Mouse (Mus musculus): ENCODE measurements around the gene Slc25a20. TPM values are rescaled to one million over a fixed set of nuclear protein-coding genes. Genes with fewer than 3 reads are reported as not detected.

Gene Slc25a20
- polyA plus RNA-seq, 1 experiment from 2014 or later, result 57.1 TPM

- Histone ChIP-seq H3K36me3 (no peaks in the 10 kb centered on the region), H3K27me3 (replicated peaks) (no peaks in the 10 kb centered on the region), H3K9me3 (replicated peaks) (no peaks in the 10 kb centered on the region), H3K4me3 (no peak overlapping the region), H3K4me1 (replicated peaks) (peaks cover 33% of the 10 kb centered on the region), H3K9ac (0 out of 2 replicates have a peak overlapping the region, but pooled peaks have one; percentile 11), H3K4me2 (peak overlapping the region; percentile 18; the same call in 1 of the 2 replicates), H3K27ac (ENCODE audit: poor library complexity, severe bottlenecking) (peak overlapping the region; percentile 67; the same call in 1 of the 2 replicates)
- ATAC-seq (ENCODE audit: insufficient number of reproducible peaks, low FRiP score), result no peak
- WGBS, result 37% methylated on average over 12 of the region's 12 CpGs
These were observed 41.7 kb downstream of the Slc25a20 start for GRCm38 (mm10) chr9:108703373-108704110.

- peaks cover 33% of the 10 kb centered on the region for H3K4me1 ChIP-seq (replicated peaks)
- 0 out of 2 replicates have a peak overlapping the region, but pooled peaks have one; percentile 1 for H3K4me2 ChIP-seq
- H3K9me3 ChIP-seq (replicated peaks), result no peaks in the 10 kb centered on the region
- H3K9ac ChIP-seq, result 0 out of 2 replicates have a peak overlapping the region, but pooled peaks have one; percentile 15
- no peaks in the 10 kb centered on the region for H3K36me3 ChIP-seq
- ATAC-seq (ENCODE audit: insufficient number of reproducible peaks, low FRiP score), result no peak
- no peak overlapping the region for H3K4me3 ChIP-seq
- no peaks in the 10 kb centered on the region for H3K27me3 ChIP-seq (replicated peaks)
- H3K27ac ChIP-seq (ENCODE audit: poor library complexity, severe bottlenecking), result peak overlapping the region; percentile 57
- 47% methylated on average over 7 of the region's 7 CpGs for WGBS
These were observed 42.7 kb downstream of the Slc25a20 start for GRCm38 (mm10) chr9:108704591-108704990.

GRCm38 (mm10) chr9:108707212-108707611 lies 45.3 kb downstream of the Slc25a20 start:
- Histone ChIP-seq H3K4me1 (replicated peaks) (peaks cover 33% of the 10 kb centered on the region), H3K27me3 (replicated peaks) (no peaks in the 10 kb centered on the region), H3K4me2 (no peak overlapping the region), H3K9me3 (replicated peaks) (no peaks in the 10 kb centered on the region), H3K27ac (ENCODE audit: poor library complexity, severe bottlenecking) (no peak overlapping the region), H3K4me3 (no peak overlapping the region), H3K36me3 (no peaks in the 10 kb centered on the region), H3K9ac (no peak overlapping the region)
- no peak for ATAC-seq (ENCODE audit: insufficient number of reproducible peaks, low FRiP score)
- WGBS, result 78% methylated on average over 2 of the region's 2 CpGs

GRCm38 (mm10) chr9:108708833-108709232 lies 46.9 kb downstream of the Slc25a20 start:
- H3K36me3 ChIP-seq, result no peaks in the 10 kb centered on the region
- WGBS, result 81% methylated on average over 8 of the region's 8 CpGs
- H3K27me3 ChIP-seq (replicated peaks), result no peaks in the 10 kb centered on the region
- ATAC-seq (ENCODE audit: insufficient number of reproducible peaks, low FRiP score), result no peak
- H3K4me2 ChIP-seq, result no peak overlapping the region
- H3K4me1 ChIP-seq (replicated peaks), result peaks cover 23% of the 10 kb centered on the region
- H3K4me3 ChIP-seq, result no peak overlapping the region
- no peaks in the 10 kb centered on the region for H3K9me3 ChIP-seq (replicated peaks)
- H3K9ac ChIP-seq, result no peak overlapping the region
- H3K27ac ChIP-seq (ENCODE audit: poor library complexity, severe bottlenecking), result no peak overlapping the region

- Histone ChIP-seq H3K4me3 (no peak overlapping the region), H3K4me2 (no peak overlapping the region), H3K36me3 (no peaks in the 10 kb centered on the region), H3K27me3 (replicated peaks) (no peaks in the 10 kb centered on the region), H3K4me1 (replicated peaks) (peaks cover 14% of the 10 kb centered on the region), H3K9me3 (replicated peaks) (no peaks in the 10 kb centered on the region), H3K9ac (no peak overlapping the region), H3K27ac (ENCODE audit: poor library complexity, severe bottlenecking) (no peak overlapping the region)
- no peak for ATAC-seq (ENCODE audit: insufficient number of reproducible peaks, low FRiP score)
- WGBS, result 83% methylated on average over 7 of the region's 7 CpGs
These were observed 48.9 kb downstream of the Slc25a20 start for GRCm38 (mm10) chr9:108710767-108711166.

GRCm38 (mm10) chr9:108716199-108716598 lies 54.3 kb downstream of the Slc25a20 start:
- WGBS, result 89% methylated on average over 4 of the region's 4 CpGs
- H3K9ac ChIP-seq, result no peak overlapping the region
- H3K9me3 ChIP-seq (replicated peaks), result no peaks in the 10 kb centered on the region
- H3K27ac ChIP-seq (ENCODE audit: poor library complexity, severe bottlenecking), result no peak overlapping the region
- no peaks in the 10 kb centered on the region for H3K4me1 ChIP-seq (replicated peaks)
- no peaks in the 10 kb centered on the region for H3K27me3 ChIP-seq (replicated peaks)
- peaks cover 28% of the 10 kb centered on the region for H3K36me3 ChIP-seq
- no peak for ATAC-seq (ENCODE audit: insufficient number of reproducible peaks, low FRiP score)
- no peak overlapping the region for H3K4me2 ChIP-seq
- H3K4me3 ChIP-seq, result no peak overlapping the region

- no peak for ATAC-seq (ENCODE audit: insufficient number of reproducible peaks, low FRiP score)
- WGBS, result 63% methylated on average over 2 of the region's 2 CpGs
- no peaks in the 10 kb centered on the region for H3K9me3 ChIP-seq (replicated peaks)
- H3K27ac ChIP-seq (ENCODE audit: poor library complexity, severe bottlenecking), result no peak overlapping the region
- no peak overlapping the region for H3K9ac ChIP-seq
- H3K4me2 ChIP-seq, result no peak overlapping the region
- H3K4me1 ChIP-seq (replicated peaks), result no peaks in the 10 kb centered on the region
- peaks cover 35% of the 10 kb centered on the region for H3K36me3 ChIP-seq
- H3K4me3 ChIP-seq, result no peak overlapping the region
- H3K27me3 ChIP-seq (replicated peaks), result no peaks in the 10 kb centered on the region
These were observed 61.9 kb downstream of the Slc25a20 start for GRCm38 (mm10) chr9:108723751-108724150.

GRCm38 (mm10) chr9:108726116-108726515 lies 64.2 kb downstream of the Slc25a20 start:
- H3K9me3 ChIP-seq (replicated peaks), result no peaks in the 10 kb centered on the region

GRCm38 (mm10) chr9:108729050-108729449 lies 67.2 kb downstream of the Slc25a20 start:
- no peaks in the 10 kb centered on the region for H3K9me3 ChIP-seq (replicated peaks)
- H3K36me3 ChIP-seq, result peaks cover 13% of the 10 kb centered on the region
- no peaks in the 10 kb centered on the region for H3K4me1 ChIP-seq (replicated peaks)
- no peak overlapping the region for H3K27ac ChIP-seq (ENCODE audit: poor library complexity, severe bottlenecking)
- no peak overlapping the region for H3K4me2 ChIP-seq
- no peak overlapping the region for H3K9ac ChIP-seq
- H3K4me3 ChIP-seq, result no peak overlapping the region
- no peaks in the 10 kb centered on the region for H3K27me3 ChIP-seq (replicated peaks)
- ATAC-seq (ENCODE audit: insufficient number of reproducible peaks, low FRiP score), result no peak

More at GRCm38 (mm10) chr9:108726116-108726515, 64.2 kb downstream of the Slc25a20 start:
- Histone ChIP-seq H3K27ac (ENCODE audit: poor library complexity, severe bottlenecking) (no peak overlapping the region), H3K4me2 (no peak overlapping the region), H3K36me3 (peaks cover 20% of the 10 kb centered on the region), H3K9ac (no peak overlapping the region), H3K4me1 (replicated peaks) (no peaks in the 10 kb centered on the region), H3K4me3 (no peak overlapping the region), H3K27me3 (replicated peaks) (no peaks in the 10 kb centered on the region)
- 85% methylated on average over 5 of the region's 5 CpGs for WGBS
- ATAC-seq (ENCODE audit: insufficient number of reproducible peaks, low FRiP score), result no peak

- ATAC-seq (ENCODE audit: insufficient number of reproducible peaks, low FRiP score), result no peak
- no peaks in the 10 kb centered on the region for H3K9me3 ChIP-seq (replicated peaks)
- H3K9ac ChIP-seq, result no peak overlapping the region
- peaks cover 38% of the 10 kb centered on the region for H3K36me3 ChIP-seq
- no peak overlapping the region for H3K4me3 ChIP-seq
- H3K4me2 ChIP-seq, result no peak overlapping the region
- no peaks in the 10 kb centered on the region for H3K4me1 ChIP-seq (replicated peaks)
- H3K27me3 ChIP-seq (replicated peaks), result no peaks in the 10 kb centered on the region
- no peak overlapping the region for H3K27ac ChIP-seq (ENCODE audit: poor library complexity, severe bottlenecking)
These were observed 70.6 kb downstream of the Slc25a20 start for GRCm38 (mm10) chr9:108732462-108732861.

Measured in heart, embryonic 12.5 days (tissue).